Mouse (Mus musculus) intestine, postnatal 0 days (tissue): Measurements from ENCODE around the gene Tmem88b. TPM values are rescaled to one million over a fixed set of nuclear protein-coding genes. Genes with fewer than 3 reads are reported as not detected.

ENCODE experiments used
- ATAC-seq: fragments of 200-750 bp; cut with Nextera tagmentation; 2 replicates; pipeline ENCODE4 v1.8.0; 2017; ENCODE audit warnings: mild to moderate bottlenecking, moderate TSS enrichment, moderate library complexity
- H3K27ac ChIP-seq: fragments of 300-500 bp; sonication (generic); 2 replicates; pipeline ENCODE4 v1.5.1; 2014; ENCODE audit warnings: mild to moderate bottlenecking, low read depth, low read length, moderate library complexity
- H3K27me3 ChIP-seq: fragments of 300-500 bp; sonication (generic); replicated peaks from 2 replicates; pipeline ENCODE4 v1.6.1; 2014; ENCODE audit warnings: low read length, mixed read lengths; ENCODE audit not compliant: control insufficient read depth, insufficient read depth
- H3K36me3 ChIP-seq: fragments of 300-500 bp; sonication (generic); 2 replicates; pipeline ENCODE4 v1.6.1; 2014; ENCODE audit warnings: mild to moderate bottlenecking, moderate library complexity; ENCODE audit not compliant: control insufficient read depth, insufficient read depth
- H3K4me1 ChIP-seq: fragments of 300-500 bp; sonication (generic); replicated peaks from 2 replicates; pipeline ENCODE4 v1.6.1; 2014; ENCODE audit warnings: antibody characterized with exemption, low read length, mixed read lengths; ENCODE audit not compliant: control insufficient read depth, insufficient read depth
- H3K4me2 ChIP-seq: fragments of 300-500 bp; sonication (generic); replicated peaks from 2 replicates; pipeline ENCODE4 v1.6.1; 2014; ENCODE audit warnings: low read depth, mild to moderate bottlenecking, moderate library complexity
- H3K4me3 ChIP-seq: fragments of 300-500 bp; sonication (generic); 2 replicates; pipeline ENCODE4 v1.5.1; 2014; ENCODE audit warnings: low read depth, low read length
- H3K9ac ChIP-seq: fragments of 300-500 bp; sonication (generic); 2 replicates; pipeline ENCODE4 v1.6.1; 2014; ENCODE audit warnings: mild to moderate bottlenecking, low read depth, low read length
- H3K9me3 ChIP-seq: fragments of 300-500 bp; sonication (generic); 2 replicates; pipeline ENCODE4 v1.6.1; 2016; ENCODE audit warnings: mixed run types; ENCODE audit not compliant: control insufficient read depth
- CTCF ChIP-seq: sonication (generic); IDR thresholded peaks from 2 replicates; pipeline ENCODE4 v1.5.1; 2016; ENCODE audit warnings: low read depth, mild to moderate bottlenecking, control low read depth, antibody characterized with exemption, moderate library complexity
- WGBS: fragments of 180-500 bp; shearing (Covaris S2); extraction: QIAGEN DNeasy Blood & Tissue Kit; methylation state at CpG from one replicate; pipeline ENCODE4 v1.1.7; 2014; 5-methylcytosine and 5-hydroxymethylcytosine counted together
- polyA plus RNA-seq: library from polyadenylated mRNA; unstranded; fragments of >200 nt; fragmentation: Nextera tagmentation; extraction: Ambion mirVana; gene quantifications from 2 replicates; pipeline ENCODE4 v1.2.1, GENCODE M21; 2015

Tmem88b gene
- polyA plus RNA-seq, 1 experiment from 2014 or later = 0.64 TPM

GRCm38 (mm10) chr4:155775855-155776254 lies 9.8 kb downstream of the Tmem88b start:
- 76% methylated on average over 3 of the region's 3 CpGs for WGBS
- Histone ChIP-seq H3K9me3 (no peaks in the 10 kb centered on the region), H3K27me3 (no peaks in the 10 kb centered on the region), H3K4me2 (no peak overlapping the region), H3K4me3 (no peak overlapping the region), H3K9ac (no peak overlapping the region), H3K36me3 (no peaks in the 10 kb centered on the region; the same call in 1 of the 2 replicates), H3K27ac (peak overlapping the region; percentile 64; the same call in 1 of the 2 replicates), H3K4me1 (peaks cover 12% of the 10 kb centered on the region; the same call in 1 of the 2 replicates)
- ATAC-seq = no peak
- TF ChIP-seq CTCF = no peak

GRCm38 (mm10) chr4:155774971-155775740 lies 10.5 kb downstream of the Tmem88b start:
- Histone ChIP-seq H3K27ac (peak overlapping the region; percentile 64), H3K4me3 (peak overlapping the region; percentile 40), H3K36me3 (no peaks in the 10 kb centered on the region; the same call in 1 of the 2 replicates), H3K9ac (no peak overlapping the region), H3K4me1 (peaks cover 14% of the 10 kb centered on the region; the same call in 1 of the 2 replicates), H3K27me3 (no peaks in the 10 kb centered on the region), H3K4me2 (peak overlapping the region; percentile 82), H3K9me3 (no peaks in the 10 kb centered on the region)
- no peak for ATAC-seq
- TF ChIP-seq CTCF = no peak
- 53% methylated on average over 9 of the region's 9 CpGs for WGBS

GRCm38 (mm10) chr4:155774280-155774754 lies 11.4 kb downstream of the Tmem88b start, which contains the start of gene Vwa1:
Vwa1 (minus strand) TSS chr4:155774698.
- TF ChIP-seq CTCF = no peak
- peak; percentile 68 for ATAC-seq
- no peaks in the 10 kb centered on the region for H3K9me3 ChIP-seq
- H3K27me3 ChIP-seq = no peaks in the 10 kb centered on the region
- H3K4me1 ChIP-seq = peaks cover 14% of the 10 kb centered on the region; the same call in 1 of the 2 replicates
- H3K36me3 ChIP-seq = no peaks in the 10 kb centered on the region; the same call in 1 of the 2 replicates
- peak within 1 kb of the TSS; percentile 40 for H3K4me3 ChIP-seq
- H3K9ac ChIP-seq = peak within 1 kb of the TSS; percentile 45; the same call in 1 of the 2 replicates
- under 1% methylated on average over 35 of the region's 35 CpGs for WGBS
- H3K4me2 ChIP-seq = peak within 1 kb of the TSS; percentile 82
- peak within 1 kb of the TSS; percentile 64 for H3K27ac ChIP-seq

- ATAC-seq = no peak
- Histone ChIP-seq H3K4me2 (peak overlapping the region; percentile 82), H3K27me3 (no peaks in the 10 kb centered on the region), H3K9me3 (no peaks in the 10 kb centered on the region), H3K4me1 (peaks cover 14% of the 10 kb centered on the region; the same call in 1 of the 2 replicates), H3K27ac (no peak overlapping the region), H3K36me3 (no peaks in the 10 kb centered on the region; the same call in 1 of the 2 replicates), H3K9ac (peak overlapping the region; percentile 45; the same call in 1 of the 2 replicates), H3K4me3 (peak overlapping the region; percentile 40)
- TF ChIP-seq CTCF = no peak
- WGBS = 36% methylated on average over 5 of the region's 5 CpGs
These were observed 12.2 kb downstream of the Tmem88b start for GRCm38 (mm10) chr4:155773335-155774078.

GRCm38 (mm10) chr4:155772786-155773185 lies 12.9 kb downstream of the Tmem88b start:
- no peak for ATAC-seq
- Histone ChIP-seq H3K27ac (no peak overlapping the region), H3K27me3 (no peaks in the 10 kb centered on the region), H3K4me2 (no peak overlapping the region), H3K4me1 (peaks cover 11% of the 10 kb centered on the region; the same call in 1 of the 2 replicates), H3K4me3 (no peak overlapping the region), H3K9me3 (no peaks in the 10 kb centered on the region), H3K9ac (no peak overlapping the region), H3K36me3 (no peaks in the 10 kb centered on the region; the same call in 1 of the 2 replicates)
- TF ChIP-seq CTCF = no peak
- 88% methylated on average over 13 of the region's 13 CpGs for WGBS

- Histone ChIP-seq H3K9me3 (no peaks in the 10 kb centered on the region), H3K36me3 (no peaks in the 10 kb centered on the region; the same call in 1 of the 2 replicates), H3K4me2 (no peak overlapping the region), H3K27ac (no peak overlapping the region), H3K27me3 (no peaks in the 10 kb centered on the region), H3K9ac (no peak overlapping the region), H3K4me3 (no peak overlapping the region), H3K4me1 (0 out of 2 replicates have a peak, but pooled peaks cover 6% of the 10 kb centered on the region)
- no peak for TF ChIP-seq CTCF
- no peak for ATAC-seq
- 52% methylated on average over 2 of the region's 2 CpGs for WGBS
These were observed 14.0 kb downstream of the Tmem88b start for GRCm38 (mm10) chr4:155771706-155772105.
